Mouse (Mus musculus): ENCODE measurements around the gene Pkp2. TPM values are rescaled to one million over a fixed set of nuclear protein-coding genes. Genes with fewer than 3 reads are reported as not detected.
"Not testable (repeated sequence)": the region's sequence is repeated elsewhere in the genome, so short reads cannot be mapped to it uniquely, and the experiment has no call there.

Pkp2 gene
- total RNA-seq (2017): 0.12 TPM in 1 of 2 replicates, not detected in the other

GRCm38 (mm10) chr16:16213079-16213760, at the start of gene Pkp2:
Pkp2 (plus strand) TSS chr16:16213318.
- ATAC-seq (ENCODE audit: extremely low read depth, insufficient number of reproducible peaks, low FRiP score, poor library complexity, severe bottlenecking): peak; percentile 36; the same call in 1 of the 2 replicates

GRCm38 (mm10) chr16:16197374-16197773, 15.7 kb upstream of the Pkp2 start:
- no peak for ATAC-seq (ENCODE audit: extremely low read depth, insufficient number of reproducible peaks, low FRiP score, poor library complexity, severe bottlenecking)

GRCm38 (mm10) chr16:16201991-16202390, 11.1 kb upstream of the Pkp2 start:
- ATAC-seq (ENCODE audit: extremely low read depth, insufficient number of reproducible peaks, low FRiP score, poor library complexity, severe bottlenecking): not testable (repeated sequence)

- ATAC-seq (ENCODE audit: extremely low read depth, insufficient number of reproducible peaks, low FRiP score, poor library complexity, severe bottlenecking): no peak
Measured at GRCm38 (mm10) chr16:16204648-16205047, 8.5 kb upstream of the Pkp2 start.

GRCm38 (mm10) chr16:16212723-16213078, 417 bp upstream of the Pkp2 start:
- no peak for ATAC-seq (ENCODE audit: extremely low read depth, insufficient number of reproducible peaks, low FRiP score, poor library complexity, severe bottlenecking)

GRCm38 (mm10) chr16:16213761-16214305, 715 bp downstream of the Pkp2 start:
- no peak for ATAC-seq (ENCODE audit: extremely low read depth, insufficient number of reproducible peaks, low FRiP score, poor library complexity, severe bottlenecking)

DNA sequence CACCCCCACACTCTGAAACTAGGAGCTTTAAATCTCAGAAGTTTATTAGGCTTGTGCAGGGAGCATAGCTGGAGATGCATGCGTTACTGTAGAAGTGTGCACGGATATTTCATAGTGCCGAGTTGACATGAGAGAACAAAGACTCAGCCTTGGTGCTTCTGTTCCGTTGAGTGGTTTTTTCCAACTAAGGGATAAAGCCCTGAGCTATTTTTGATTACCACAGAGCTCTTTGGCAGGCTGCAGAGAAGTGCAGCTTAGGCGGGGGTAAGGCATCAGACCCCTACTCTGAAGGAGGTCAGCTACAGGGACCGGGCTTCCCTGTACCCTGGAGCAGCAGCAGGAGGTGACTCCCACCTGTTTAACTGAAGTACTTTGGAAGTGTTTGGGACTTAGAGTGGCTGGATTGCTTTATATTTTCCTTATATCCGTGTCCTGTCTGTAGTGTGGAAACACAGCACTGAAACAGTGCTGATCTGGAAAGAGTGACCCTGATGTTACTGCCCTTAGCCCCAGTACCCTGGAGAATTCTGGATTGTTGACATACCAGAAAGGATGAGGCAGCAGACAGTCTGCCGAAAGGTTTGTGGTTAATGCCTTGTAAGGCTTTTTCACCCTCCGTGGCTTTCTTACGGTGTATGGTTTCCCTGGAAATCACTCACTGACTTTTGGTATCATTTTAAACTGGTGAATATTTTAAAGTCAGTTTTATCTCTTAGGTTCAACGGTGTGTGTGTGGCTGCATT, 2.7 kb downstream of the Pkp2 start:
- ATAC-seq (ENCODE audit: extremely low read depth, insufficient number of reproducible peaks, low FRiP score, poor library complexity, severe bottlenecking): no peak

GRCm38 (mm10) chr16:16216934-16217333, 3.8 kb downstream of the Pkp2 start:
- no peak for ATAC-seq (ENCODE audit: extremely low read depth, insufficient number of reproducible peaks, low FRiP score, poor library complexity, severe bottlenecking)

GRCm38 (mm10) chr16:16219835-16220234, 6.7 kb downstream of the Pkp2 start:
- ATAC-seq (ENCODE audit: extremely low read depth, insufficient number of reproducible peaks, low FRiP score, poor library complexity, severe bottlenecking): no peak

- no peak for ATAC-seq (ENCODE audit: extremely low read depth, insufficient number of reproducible peaks, low FRiP score, poor library complexity, severe bottlenecking)
Measured at GRCm38 (mm10) chr16:16222651-16223050, 9.5 kb downstream of the Pkp2 start.

DNA sequence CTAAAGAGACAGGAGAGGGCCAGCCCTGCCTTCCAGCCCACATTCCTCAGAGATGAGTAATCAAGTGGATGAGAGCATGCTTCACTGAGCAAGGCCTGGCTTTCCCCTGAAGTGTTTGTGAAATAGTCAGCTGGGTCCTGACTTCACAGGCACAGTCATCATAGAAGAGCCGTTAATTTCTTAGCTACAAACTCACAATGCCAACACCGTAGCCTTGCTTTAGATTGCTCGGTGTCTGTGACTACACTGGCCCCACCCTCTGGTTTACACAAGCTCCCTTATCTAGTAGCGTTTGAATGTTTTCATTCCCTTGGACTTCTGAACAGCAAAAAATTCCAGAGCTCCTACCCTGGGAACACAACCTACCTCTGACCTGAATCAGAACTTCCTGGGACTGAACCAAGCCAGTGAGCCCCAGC, 11.4 kb downstream of the Pkp2 start:
- no peak for ATAC-seq (ENCODE audit: extremely low read depth, insufficient number of reproducible peaks, low FRiP score, poor library complexity, severe bottlenecking)

DNA sequence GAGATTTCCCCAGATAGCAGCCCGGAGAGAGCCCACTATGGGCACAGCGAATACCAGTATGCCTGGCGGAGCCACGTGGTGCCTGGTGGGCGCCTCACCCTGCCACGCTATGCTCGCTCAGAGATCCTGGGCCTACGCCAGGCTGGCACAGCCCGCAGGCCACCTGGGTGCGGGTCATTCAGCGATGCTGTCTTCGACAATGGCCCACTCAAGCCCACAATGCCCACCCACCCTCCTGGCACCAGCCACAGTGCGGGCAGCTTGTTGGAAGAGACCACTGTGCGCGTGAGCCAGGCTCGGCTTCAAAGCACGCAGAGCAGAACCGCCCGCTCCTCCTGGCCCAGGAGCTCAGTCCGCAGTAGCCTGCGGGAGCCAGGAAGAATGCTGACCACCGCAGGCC, 12.7 kb downstream of the Pkp2 start:
- no peak for ATAC-seq (ENCODE audit: extremely low read depth, insufficient number of reproducible peaks, low FRiP score, poor library complexity, severe bottlenecking)

DNA sequence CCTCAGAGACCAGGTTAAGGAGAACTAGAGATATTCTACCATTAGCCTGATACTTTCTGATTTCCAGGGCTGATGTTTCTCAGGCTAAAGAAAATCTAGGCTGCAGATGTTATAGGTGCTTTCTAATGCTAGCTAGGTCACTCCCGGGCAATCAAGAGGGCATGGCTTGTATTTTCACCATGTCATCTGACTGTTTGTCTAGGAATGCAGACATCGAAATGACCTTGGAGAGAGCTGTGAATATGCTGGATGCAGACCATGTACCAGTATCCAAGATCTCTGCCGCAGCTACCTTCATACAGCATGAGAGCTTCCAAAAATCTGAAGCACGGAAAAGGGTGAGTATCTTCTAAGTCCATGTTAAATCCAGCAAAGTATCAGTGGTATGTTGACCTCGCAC, 17.3 kb downstream of the Pkp2 start:
- ATAC-seq (ENCODE audit: extremely low read depth, insufficient number of reproducible peaks, low FRiP score, poor library complexity, severe bottlenecking): no peak

GRCm38 (mm10) chr16:16233919-16234318, 20.8 kb downstream of the Pkp2 start:
- ATAC-seq (ENCODE audit: extremely low read depth, insufficient number of reproducible peaks, low FRiP score, poor library complexity, severe bottlenecking): no peak

- ATAC-seq (ENCODE audit: extremely low read depth, insufficient number of reproducible peaks, low FRiP score, poor library complexity, severe bottlenecking): not testable (repeated sequence)
Measured at GRCm38 (mm10) chr16:16236681-16237080, 23.6 kb downstream of the Pkp2 start.

GRCm38 (mm10) chr16:16238356-16238755, 25.2 kb downstream of the Pkp2 start:
- ATAC-seq (ENCODE audit: extremely low read depth, insufficient number of reproducible peaks, low FRiP score, poor library complexity, severe bottlenecking): no peak

DNA sequence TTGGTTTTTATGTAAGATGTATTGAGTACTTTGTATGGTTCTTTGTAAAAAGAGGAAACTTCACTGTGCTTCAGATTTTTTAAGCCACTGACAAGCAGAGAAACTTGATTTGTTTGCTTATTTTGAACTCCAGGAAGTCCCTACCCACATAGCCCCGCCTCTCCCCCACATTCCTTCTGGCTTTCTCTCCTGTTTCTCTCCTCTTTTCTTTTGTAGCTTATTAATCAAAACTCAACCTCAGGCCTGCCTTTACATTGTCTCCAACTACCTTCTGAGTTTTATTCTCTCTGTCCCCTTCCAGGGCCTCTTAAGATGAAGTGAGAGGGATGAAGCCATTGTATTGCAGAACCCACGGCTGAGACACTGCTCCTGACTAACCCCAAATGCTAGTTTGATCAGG, 31.6 kb downstream of the Pkp2 start:
- no peak for ATAC-seq (ENCODE audit: extremely low read depth, insufficient number of reproducible peaks, low FRiP score, poor library complexity, severe bottlenecking)

DNA sequence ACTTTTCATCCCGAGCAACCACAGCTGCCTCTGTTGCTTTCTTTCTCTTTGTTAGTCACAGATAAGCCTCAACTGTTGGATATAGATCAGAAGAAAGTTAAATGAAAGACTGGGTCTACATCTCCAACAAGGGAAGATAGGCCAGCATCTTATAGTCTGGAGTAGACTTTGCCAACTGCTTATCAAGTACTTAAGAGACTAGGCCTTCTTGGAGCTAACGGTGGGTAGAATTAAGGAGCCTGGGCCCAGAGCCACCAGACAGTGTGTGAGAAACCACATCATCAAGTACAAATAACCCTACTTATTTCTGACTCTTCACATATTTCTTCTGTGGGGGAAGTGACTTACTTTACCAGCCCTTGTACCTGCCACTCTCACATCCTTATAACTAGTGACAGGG, 37.4 kb downstream of the Pkp2 start:
- no peak for ATAC-seq (ENCODE audit: extremely low read depth, insufficient number of reproducible peaks, low FRiP score, poor library complexity, severe bottlenecking)

DNA sequence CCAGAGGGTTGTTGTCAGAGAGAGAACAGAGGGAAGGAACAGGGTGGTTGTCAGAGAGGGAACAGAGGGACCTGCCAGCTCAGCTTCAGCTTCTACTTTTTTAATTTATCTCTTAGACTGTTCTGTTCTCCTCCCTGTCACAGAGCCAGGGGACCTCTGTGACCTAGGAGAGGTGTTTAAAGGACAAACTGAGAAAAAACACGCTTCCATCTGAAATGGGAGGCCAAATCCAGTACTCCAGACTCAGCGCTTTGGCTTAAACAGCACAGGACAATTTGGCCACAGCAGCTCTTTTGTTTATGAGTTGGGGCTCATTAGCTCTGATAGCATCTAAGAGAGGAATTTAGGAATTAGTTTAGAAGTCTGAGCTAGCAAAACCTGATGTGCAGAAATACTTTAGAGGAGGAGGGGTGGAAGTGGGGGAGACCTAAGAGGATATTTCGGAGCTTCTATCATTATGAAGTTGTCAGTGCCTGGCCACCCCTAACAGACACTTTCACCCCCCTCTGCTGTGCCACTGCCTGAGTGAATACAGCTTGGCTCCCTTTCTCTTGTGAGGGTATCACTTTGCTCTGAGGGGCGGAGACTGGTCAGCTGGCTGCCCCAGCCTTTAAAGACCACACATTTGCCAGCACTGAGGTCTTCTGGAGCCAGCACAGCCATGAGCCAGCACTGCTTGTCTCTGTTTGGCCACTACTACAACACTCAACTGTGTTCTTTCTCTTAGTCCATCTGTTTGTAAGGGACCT, 40.4 kb downstream of the Pkp2 start:
- ATAC-seq (ENCODE audit: extremely low read depth, insufficient number of reproducible peaks, low FRiP score, poor library complexity, severe bottlenecking): no peak

DNA sequence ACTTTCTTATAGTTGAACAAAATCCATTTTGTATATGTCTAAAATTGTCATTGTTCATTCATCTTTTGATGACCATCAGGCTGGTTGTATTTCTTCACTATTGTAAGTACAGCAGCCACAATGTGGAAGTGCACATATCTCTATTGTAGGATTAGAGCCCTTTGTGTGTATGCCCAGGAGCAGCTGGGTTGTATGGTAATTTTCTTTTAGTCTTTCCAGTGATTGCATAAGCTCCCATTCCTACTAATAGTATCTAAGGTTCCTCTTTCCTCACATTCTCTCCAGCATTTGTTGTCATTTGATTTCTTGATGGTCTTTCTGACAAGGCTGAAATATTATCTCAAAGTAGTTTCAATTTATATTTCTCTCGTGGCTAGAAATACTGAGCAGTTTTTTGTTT, 42.1 kb downstream of the Pkp2 start:
- ATAC-seq (ENCODE audit: extremely low read depth, insufficient number of reproducible peaks, low FRiP score, poor library complexity, severe bottlenecking): no peak

Data from neutrophil, adult 5-6 weeks (primary cell).